Mouse (Mus musculus) thymus, adult 2 months (tissue): Measurements from ENCODE around the gene Elovl6.

Source experiments
- CTCF ChIP-seq: fragments of 200-500 bp; IDR thresholded peaks from 2 replicates; pipeline ENCODE4 v1.5.1; 2012; ENCODE audit warnings: mild to moderate bottlenecking, control low read depth, low read length, moderate library complexity, borderline replicate concordance; ENCODE audit not compliant: control insufficient read depth, poor library complexity, insufficient read depth; ENCODE audit errors: extremely low read depth
- POLR2A ChIP-seq: fragments of 200-500 bp; IDR thresholded peaks from 2 replicates; pipeline ENCODE4 v1.6.1; 2012; ENCODE audit warnings: mild to moderate bottlenecking, low read length, control low read depth, moderate library complexity; ENCODE audit not compliant: control insufficient read depth, poor library complexity, insufficient read depth; ENCODE audit errors: extremely low read depth

DNA sequence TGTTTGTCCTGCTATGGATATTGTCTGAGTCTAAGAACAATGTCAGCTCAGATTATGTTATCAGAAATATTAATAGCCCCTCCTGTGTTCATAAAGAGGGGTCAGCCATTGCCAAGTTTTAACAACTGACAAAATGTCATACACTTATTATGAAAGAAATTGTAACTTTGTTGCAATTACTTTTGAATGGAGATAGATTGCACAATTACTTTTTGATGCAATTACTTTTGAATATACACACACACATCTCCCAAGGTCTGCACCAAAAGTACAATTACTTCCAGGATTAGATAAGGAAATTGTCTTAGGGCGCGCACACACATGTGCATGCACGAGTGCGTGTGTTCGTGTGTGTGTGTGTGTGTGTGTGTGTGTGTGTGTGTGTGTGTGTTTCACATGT, 90.5 kb downstream of the Elovl6 start:
- TF ChIP-seq CTCF (no peak), POLR2A (no peak)
